Mouse (Mus musculus): ENCODE measurements around the gene Atp1a4. TPM values are rescaled to one million over a fixed set of nuclear protein-coding genes. Genes with fewer than 3 reads are reported as not detected.

Atp1a4 gene
- total RNA-seq, 2 experiments from 2014 or later: not detected

Other genes starting within 250 kb of the Atp1a4 start
- gene Vangl2, start 230.0 kb downstream of the Atp1a4 start, total RNA-seq (2021): 10 to 100 TPM; 17.4 to 21.5 TPM
- gene Nhlh1, start 200.8 kb downstream of the Atp1a4 start, total RNA-seq (2021): under 1 TPM; 0.30 to 0.37 TPM
- 100 to 1,000 TPM; 155 to 162 TPM for gene Copa, start 175.9 kb downstream of the Atp1a4 start, total RNA-seq (2021)
- gene Ncstn, start 175.6 kb downstream of the Atp1a4 start, total RNA-seq (2021): 10 to 100 TPM; 74.5 to 77.9 TPM
- gene Pex19, start 131.7 kb downstream of the Atp1a4 start, total RNA-seq (2021): 100 to 1,000 TPM; 105 to 108 TPM
- 100 to 1,000 TPM; 101 to 109 TPM for gene Dcaf8, start 110.3 kb downstream of the Atp1a4 start, total RNA-seq (2021)
- gene Pea15a, start 51.6 kb downstream of the Atp1a4 start, total RNA-seq (2021): 100 to 1,000 TPM; 377 to 379 TPM
- gene Casq1, start 38.5 kb downstream of the Atp1a4 start, total RNA-seq (2021): under 1 TPM in 1 of 2 experiments, not detected in 1; 0.55 TPM
- 100 to 1,000 TPM; 231 to 244 TPM for gene Igsf8, start 3.2 kb upstream of the Atp1a4 start, total RNA-seq (2021)
- 100 to 1,000 TPM; 571 to 592 TPM for gene Atp1a2, start 39.6 kb upstream of the Atp1a4 start, total RNA-seq (2021)
- 100 to 1,000 TPM; 119 to 130 TPM for gene Kcnj9, start 70.9 kb upstream of the Atp1a4 start, total RNA-seq (2021)
- gene Kcnj10, start 82.8 kb upstream of the Atp1a4 start, total RNA-seq (2021): 10 to 100 TPM; 79.5 to 84.5 TPM
- gene Pigm, start 118.1 kb upstream of the Atp1a4 start, total RNA-seq (2021): 10 to 100 TPM in 1 of 2 experiments, 1 to 10 TPM in 1; 9.8 to 10.5 TPM
- gene Slamf9, start 216.9 kb upstream of the Atp1a4 start, total RNA-seq (2021): under 1 TPM; 0.53 to 0.93 TPM
- gene Igsf9, start 223.4 kb upstream of the Atp1a4 start, total RNA-seq (2021): 10 to 100 TPM; 10.9 to 15.2 TPM
- gene Tagln2, start 241.6 kb upstream of the Atp1a4 start, total RNA-seq (2021): 10 to 100 TPM; 12.3 to 15.1 TPM